Mouse (Mus musculus) neural tube, embryonic 13.5 days (tissue): ENCODE data around the gene Tnfsfm13. TPM values are rescaled to one million over a fixed set of nuclear protein-coding genes. Genes with fewer than 3 reads are reported as not detected.
"Not testable (repeated sequence)": the region's sequence is repeated elsewhere in the genome, so short reads cannot be mapped to it uniquely, and the experiment has no call there.

Experiments used
- ATAC-seq: fragments of 200-750 bp; cut with Nextera tagmentation; 2 replicates; pipeline ENCODE4 v1.8.0; 2017; ENCODE audit warnings: low read depth, mild to moderate bottlenecking, moderate TSS enrichment, moderate library complexity
- H3K27ac ChIP-seq: fragments of 300-500 bp; sonication (generic); replicated peaks from 2 replicates; pipeline ENCODE4 v1.5.1; 2015; ENCODE audit warnings: moderate library complexity, mild to moderate bottlenecking, inconsistent platforms
- H3K27me3 ChIP-seq: fragments of 300-500 bp; sonication (generic); 2 replicates; pipeline ENCODE4 v1.6.1; 2015; ENCODE audit warnings: mild to moderate bottlenecking, inconsistent platforms
- H3K36me3 ChIP-seq: fragments of 300-500 bp; sonication (generic); 2 replicates; pipeline ENCODE4 v1.6.1; 2015; ENCODE audit warnings: mild to moderate bottlenecking, inconsistent platforms
- H3K4me1 ChIP-seq: fragments of 300-500 bp; sonication (generic); replicated peaks from 2 replicates; pipeline ENCODE4 v1.6.1; 2015; ENCODE audit warnings: inconsistent platforms
- H3K4me2 ChIP-seq: fragments of 300-500 bp; sonication (generic); 2 replicates; pipeline ENCODE4 v1.6.1; 2015; ENCODE audit warnings: inconsistent platforms, mild to moderate bottlenecking, moderate library complexity
- H3K4me3 ChIP-seq: fragments of 300-500 bp; sonication (generic); 2 replicates; pipeline ENCODE4 v1.5.1; 2015; ENCODE audit warnings: mild to moderate bottlenecking, inconsistent platforms
- H3K9ac ChIP-seq: fragments of 300-500 bp; sonication (generic); 2 replicates; pipeline ENCODE4 v1.6.1; 2015; ENCODE audit warnings: moderate library complexity, mild to moderate bottlenecking, inconsistent platforms
- H3K9me3 ChIP-seq: fragments of 300-500 bp; sonication (generic); 2 replicates; pipeline ENCODE4 v1.6.1; 2016; ENCODE audit warnings: inconsistent platforms
- WGBS: fragments of 180-500 bp; shearing (Covaris S2); methylation state at CpG from one replicate; pipeline ENCODE4 v1.1.7; 2015; 5-methylcytosine and 5-hydroxymethylcytosine counted together
- polyA plus RNA-seq: library from polyadenylated mRNA; unstranded; fragments of >200 nt; fragmentation: Nextera tagmentation; extraction: Ambion mirVana; gene quantifications from 2 replicates; pipeline ENCODE4 v1.2.1, GENCODE M21; 2015

Gene Tnfsfm13
- polyA plus RNA-seq, 1 experiment from 2014 or later: 1.8 TPM

DNA sequence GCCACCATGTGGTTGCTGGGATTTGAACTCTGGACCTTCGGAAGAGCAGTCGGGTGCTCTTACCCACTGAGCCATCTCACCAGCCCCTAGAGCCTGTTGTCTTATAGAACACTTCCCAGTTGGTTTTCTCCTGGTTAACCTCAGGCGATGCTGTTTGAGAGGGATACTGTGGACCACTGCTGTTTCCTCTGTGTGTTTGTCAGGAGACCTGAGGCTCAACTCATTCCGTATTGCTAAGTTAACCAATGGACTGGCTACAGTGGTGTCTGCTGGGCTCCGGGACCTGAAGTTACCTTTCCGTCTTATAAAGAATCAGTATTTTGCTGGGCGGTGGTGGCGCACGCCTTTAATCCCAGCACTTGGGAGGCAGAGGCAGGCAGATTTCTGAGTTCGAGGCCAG, 7.0 kb upstream of the Tnfsfm13 start:
- not testable (repeated sequence) for H3K4me1 ChIP-seq, H3K27ac ChIP-seq, H3K27me3 ChIP-seq, H3K9me3 ChIP-seq, H3K4me3 ChIP-seq, H3K9ac ChIP-seq, H3K4me2 ChIP-seq, ATAC-seq, H3K36me3 ChIP-seq
- 95% methylated on average over 10 of the region's 10 CpGs for WGBS

DNA sequence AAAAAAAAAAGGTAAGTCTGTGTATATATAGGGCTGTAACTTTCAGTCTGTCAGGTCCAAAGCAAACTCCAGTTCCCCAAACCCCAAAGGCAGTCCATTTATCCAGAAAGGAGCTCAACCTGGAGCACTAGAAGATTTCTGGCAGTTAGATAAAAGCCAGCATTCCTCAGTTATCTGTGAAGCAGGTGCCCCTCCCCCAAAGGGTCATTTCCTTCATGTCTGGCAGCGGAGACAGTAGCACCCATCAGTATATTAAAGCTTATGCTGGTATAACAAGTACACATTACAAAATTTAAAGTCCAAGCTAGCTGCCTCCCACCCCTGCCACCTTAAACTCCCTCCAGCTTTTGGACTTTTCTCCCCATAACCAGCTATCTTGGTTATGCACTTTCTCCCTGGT, 3.7 kb upstream of the Tnfsfm13 start:
- no peaks in the 10 kb centered on the region for H3K36me3 ChIP-seq
- H3K4me1 ChIP-seq: peaks cover 12% of the 10 kb centered on the region
- no peak overlapping the region for H3K4me3 ChIP-seq
- no peak for ATAC-seq
- no peak overlapping the region for H3K4me2 ChIP-seq
- no peak overlapping the region for H3K27ac ChIP-seq
- no peak overlapping the region for H3K9ac ChIP-seq
- 83% methylated on average over 1 of the region's 1 CpGs for WGBS
- no peaks in the 10 kb centered on the region for H3K9me3 ChIP-seq
- no peaks in the 10 kb centered on the region for H3K27me3 ChIP-seq

DNA sequence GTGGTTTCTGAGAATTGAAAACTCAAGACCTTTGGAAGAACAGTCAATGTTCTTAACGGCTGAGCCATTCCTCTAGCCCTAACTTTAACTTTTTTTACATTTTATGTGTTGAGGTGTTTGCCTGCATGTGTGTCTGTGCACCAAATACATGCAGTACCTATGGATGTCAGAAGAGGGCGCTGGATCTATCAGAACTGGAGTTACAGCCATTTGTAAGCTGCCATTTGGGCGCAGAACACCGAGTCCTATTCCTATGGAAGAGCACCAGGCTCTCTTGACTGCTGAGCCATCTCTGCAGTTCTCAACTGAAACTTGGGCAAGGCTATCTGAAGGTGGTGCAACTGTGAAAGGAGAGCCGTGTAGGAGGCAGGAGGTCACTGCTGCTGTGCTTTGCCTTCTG, 2.7 kb upstream of the Tnfsfm13 start:
- WGBS: 72% methylated on average over 5 of the region's 5 CpGs
- H3K4me3 ChIP-seq: no peak overlapping the region

DNA sequence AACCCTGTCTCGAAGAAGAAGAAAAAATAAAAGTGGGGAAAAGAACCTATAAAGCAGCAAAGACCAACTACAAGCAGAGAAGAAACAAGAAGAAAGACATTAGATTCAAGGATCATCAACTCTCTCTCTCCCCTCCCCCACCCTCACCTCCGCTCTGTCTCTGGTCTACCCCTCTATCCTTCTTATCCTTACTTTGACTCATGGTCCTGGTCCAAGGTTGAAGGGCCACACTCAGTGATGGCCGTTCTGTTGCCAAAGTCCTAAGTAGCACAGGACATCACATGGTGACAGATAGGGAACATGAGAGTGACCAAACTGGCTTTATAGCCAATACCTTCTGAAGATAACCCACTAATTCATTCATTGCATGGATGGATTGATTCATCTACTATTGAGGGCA, 1.5 kb upstream of the Tnfsfm13 start:
- Histone ChIP-seq H3K4me2 (no peak overlapping the region), H3K4me1 (peaks cover 12% of the 10 kb centered on the region), H3K9me3 (no peaks in the 10 kb centered on the region), H3K36me3 (no peaks in the 10 kb centered on the region), H3K4me3 (no peak overlapping the region), H3K9ac (no peak overlapping the region), H3K27me3 (no peaks in the 10 kb centered on the region), H3K27ac (no peak overlapping the region)
- 88% methylated on average over 3 of the region's 3 CpGs for WGBS
- ATAC-seq: no peak

More for the DNA sequence above, 2.7 kb upstream of the Tnfsfm13 start:
- Histone ChIP-seq H3K27me3 (no peaks in the 10 kb centered on the region), H3K27ac (no peak overlapping the region), H3K4me1 (peaks cover 12% of the 10 kb centered on the region), H3K4me2 (no peak overlapping the region), H3K9ac (no peak overlapping the region), H3K9me3 (no peaks in the 10 kb centered on the region), H3K36me3 (no peaks in the 10 kb centered on the region)
- ATAC-seq: no peak

DNA sequence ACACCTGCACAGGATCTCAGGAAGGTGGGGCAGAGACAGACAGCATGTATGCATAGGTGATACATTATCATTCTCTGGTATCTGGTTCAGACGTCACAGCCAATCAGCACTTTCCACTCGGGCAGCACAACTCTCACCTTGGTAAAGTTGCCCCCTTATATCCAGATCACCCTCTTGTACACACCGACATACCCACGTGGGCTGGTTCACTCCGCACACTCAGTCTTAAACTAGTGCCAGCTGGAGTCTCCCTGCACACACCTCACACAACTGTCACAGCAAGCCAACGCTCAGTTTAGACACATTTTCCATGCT, 895 bp downstream of the Tnfsfm13 start:
- Histone ChIP-seq H3K4me1 (peaks cover 12% of the 10 kb centered on the region), H3K9me3 (no peaks in the 10 kb centered on the region), H3K36me3 (no peaks in the 10 kb centered on the region), H3K4me2 (peak overlapping the region; percentile 79), H3K4me3 (peak overlapping the region; percentile 43), H3K27ac (peak overlapping the region; percentile 20; the same call in 1 of the 2 replicates), H3K27me3 (no peaks in the 10 kb centered on the region), H3K9ac (peak overlapping the region; percentile 85)
- WGBS: 29% methylated on average over 6 of the region's 6 CpGs
- peak; percentile 36; the same call in 1 of the 2 replicates for ATAC-seq

DNA sequence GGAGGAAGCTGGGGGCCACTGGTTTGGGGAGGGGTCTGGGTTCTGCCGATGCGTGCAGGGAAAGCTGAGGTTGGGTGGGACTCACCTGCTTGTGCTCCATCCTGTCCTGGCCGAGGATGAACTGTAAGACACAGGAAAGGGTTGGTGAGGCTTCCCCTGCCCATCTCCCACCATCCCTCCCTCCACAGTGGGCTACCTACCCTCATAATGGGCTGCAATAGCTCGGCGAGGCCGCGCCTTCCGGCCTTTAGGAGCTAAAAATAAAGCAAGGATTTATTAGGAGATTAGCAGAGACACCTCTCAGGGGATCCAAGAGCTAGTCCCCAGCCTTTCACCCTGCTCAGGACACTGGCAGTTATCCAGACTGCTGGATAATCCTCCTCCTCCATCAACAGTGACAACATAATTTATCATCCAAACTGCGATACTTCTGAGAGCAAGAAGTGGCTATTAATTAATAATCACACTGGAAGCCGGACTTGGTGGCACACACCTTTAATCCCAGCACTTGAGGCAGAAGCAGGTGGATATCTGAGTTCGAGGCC, 2.4 kb downstream of the Tnfsfm13 start:
- Histone ChIP-seq H3K4me2 (no peak overlapping the region), H3K27me3 (no peaks in the 10 kb centered on the region), H3K27ac (no peak overlapping the region), H3K9ac (no peak overlapping the region), H3K9me3 (no peaks in the 10 kb centered on the region), H3K36me3 (no peaks in the 10 kb centered on the region), H3K4me1 (peaks cover 12% of the 10 kb centered on the region), H3K4me3 (no peak overlapping the region)
- no peak for ATAC-seq
- 68% methylated on average over 11 of the region's 11 CpGs for WGBS

DNA sequence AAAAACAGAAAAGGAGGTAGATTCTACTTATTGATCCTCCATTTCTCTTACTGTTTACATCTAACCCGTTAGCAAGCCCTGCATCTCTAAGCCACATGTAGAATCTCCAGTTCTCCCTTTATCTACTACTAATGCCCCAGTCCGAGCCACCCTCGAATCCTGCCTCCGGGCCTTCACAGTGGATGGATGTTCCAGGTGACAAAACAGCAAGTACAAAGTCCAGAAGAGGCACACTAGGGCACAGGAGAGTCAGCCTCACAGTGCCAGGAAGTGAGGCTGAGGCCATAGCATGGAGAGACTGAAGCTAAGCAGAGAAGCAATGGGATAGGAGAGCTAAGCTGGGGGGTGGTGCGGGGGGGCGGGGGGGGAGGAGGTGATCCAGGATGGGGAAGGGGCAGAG, 3.0 kb downstream of the Tnfsfm13 start:
- Histone ChIP-seq H3K27ac (no peak overlapping the region), H3K9me3 (no peaks in the 10 kb centered on the region), H3K9ac (no peak overlapping the region), H3K4me1 (peaks cover 12% of the 10 kb centered on the region), H3K4me2 (no peak overlapping the region), H3K27me3 (no peaks in the 10 kb centered on the region), H3K36me3 (no peaks in the 10 kb centered on the region), H3K4me3 (no peak overlapping the region)
- no peak for ATAC-seq
- 86% methylated on average over 6 of the region's 6 CpGs for WGBS

DNA sequence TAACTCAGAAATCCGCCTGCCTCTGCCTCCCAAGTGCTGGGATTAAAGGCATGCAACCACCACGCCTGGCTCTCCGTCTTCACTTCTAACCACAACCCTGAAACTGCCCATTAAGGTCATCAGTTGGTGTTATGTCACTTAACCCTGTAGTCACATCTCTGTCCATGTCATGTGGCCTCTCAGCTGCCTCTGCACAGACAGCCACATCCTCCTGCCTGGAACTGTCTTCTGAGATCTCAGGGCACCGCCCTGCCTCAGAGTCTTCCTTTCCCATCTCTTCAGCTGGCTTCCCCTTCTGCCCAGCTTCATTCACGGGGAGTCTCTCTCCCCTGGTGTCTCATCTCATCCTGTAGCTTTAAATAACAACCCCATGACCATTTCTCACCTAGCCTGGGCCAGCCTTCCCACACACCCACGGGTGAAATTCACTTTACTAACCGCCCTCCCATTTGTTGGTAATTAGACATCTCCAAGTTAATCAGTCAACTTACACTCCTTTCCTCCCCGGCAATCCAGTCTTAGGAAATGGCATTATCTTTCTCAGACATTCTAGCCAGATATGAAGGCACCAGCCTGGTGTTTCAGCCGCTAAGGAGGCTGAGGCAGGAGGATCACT, 3.6 kb downstream of the Tnfsfm13 start:
- Histone ChIP-seq H3K27ac (no peak overlapping the region), H3K9me3 (no peaks in the 10 kb centered on the region), H3K4me3 (no peak overlapping the region), H3K4me1 (peaks cover 12% of the 10 kb centered on the region), H3K36me3 (no peaks in the 10 kb centered on the region), H3K4me2 (no peak overlapping the region), H3K9ac (no peak overlapping the region), H3K27me3 (no peaks in the 10 kb centered on the region)
- 74% methylated on average over 9 of the region's 9 CpGs for WGBS
- ATAC-seq: no peak

DNA sequence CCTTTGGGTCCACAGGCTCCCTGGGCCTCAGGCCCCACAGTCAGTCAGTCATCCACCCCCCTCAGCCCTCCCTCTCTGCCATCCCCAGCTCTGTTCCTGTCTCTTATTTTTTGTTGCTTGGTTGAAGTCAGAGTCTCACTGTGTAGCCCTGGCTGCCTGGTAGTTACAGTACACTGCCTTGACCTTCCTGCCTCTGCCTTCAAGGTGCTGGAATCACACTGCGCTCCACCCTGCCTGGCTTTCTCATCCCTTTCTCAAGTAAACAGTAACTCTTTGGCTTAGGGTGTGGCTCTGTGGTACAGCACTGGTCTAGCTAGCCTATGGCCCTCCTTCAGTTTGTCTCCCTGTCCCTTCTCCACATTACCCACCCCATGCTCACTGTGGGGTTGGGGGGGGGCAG, 6.0 kb downstream of the Tnfsfm13 start:
- no peaks in the 10 kb centered on the region for H3K36me3 ChIP-seq
- no peak overlapping the region for H3K4me2 ChIP-seq
- peaks cover 15% of the 10 kb centered on the region; the same call in 1 of the 2 replicates for H3K4me1 ChIP-seq
- no peak overlapping the region for H3K4me3 ChIP-seq
- ATAC-seq: no peak
- H3K27ac ChIP-seq: no peak overlapping the region
- no peaks in the 10 kb centered on the region for H3K27me3 ChIP-seq
- no peaks in the 10 kb centered on the region for H3K9me3 ChIP-seq
- WGBS: 96% methylated on average over 1 of the region's 1 CpGs
- H3K9ac ChIP-seq: no peak overlapping the region

DNA sequence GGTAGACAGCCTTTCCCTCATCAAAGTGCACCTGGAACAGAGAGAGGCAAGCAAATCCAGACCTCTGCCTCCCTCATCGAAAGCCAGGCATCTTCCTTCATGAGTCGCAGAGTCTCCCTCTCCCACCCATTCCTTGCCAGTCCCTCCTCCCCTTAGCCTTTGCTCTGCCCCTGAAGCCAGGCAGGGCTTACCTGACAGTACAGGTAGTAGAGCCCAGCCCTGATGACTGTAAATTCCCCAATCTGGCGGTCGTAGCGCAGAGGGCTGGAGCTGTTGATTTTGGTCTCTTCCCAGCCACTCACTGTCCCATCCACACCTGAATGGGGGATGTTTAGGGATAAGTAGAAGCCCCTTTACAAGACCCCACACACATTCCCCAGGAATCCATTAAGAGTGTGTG, 8.8 kb downstream of the Tnfsfm13 start:
- H3K4me2 ChIP-seq: no peak overlapping the region
- H3K9me3 ChIP-seq: no peaks in the 10 kb centered on the region
- no peak for ATAC-seq
- H3K9ac ChIP-seq: 0 out of 2 replicates have a peak overlapping the region, but pooled peaks have one; percentile 34
- H3K27ac ChIP-seq: no peak overlapping the region
- no peak overlapping the region for H3K4me3 ChIP-seq
- no peaks in the 10 kb centered on the region for H3K27me3 ChIP-seq
- WGBS: 65% methylated on average over 5 of the region's 5 CpGs
- H3K4me1 ChIP-seq: peaks cover 26% of the 10 kb centered on the region
- H3K36me3 ChIP-seq: no peaks in the 10 kb centered on the region

DNA sequence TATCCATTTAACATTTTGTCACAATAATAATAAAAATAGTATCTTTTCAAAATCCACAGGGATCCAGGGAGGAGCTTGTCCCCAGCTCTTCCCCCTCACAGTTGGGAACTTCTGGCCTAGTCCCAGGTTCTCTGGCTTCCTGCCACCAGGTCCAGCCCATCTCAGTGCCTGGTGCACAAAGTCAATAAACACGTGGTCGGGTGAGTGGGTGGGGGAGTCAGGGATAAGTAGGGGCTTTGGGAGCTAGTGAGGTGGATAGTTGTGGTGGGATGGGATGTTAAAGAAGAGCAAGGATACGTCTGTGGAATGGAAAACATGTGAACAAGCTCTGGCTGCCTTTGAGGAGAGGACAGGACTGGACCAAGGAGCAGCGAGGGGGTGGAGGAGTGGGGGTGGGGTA, 9.5 kb downstream of the Tnfsfm13 start:
- Histone ChIP-seq H3K4me2 (no peak overlapping the region), H3K9me3 (no peaks in the 10 kb centered on the region), H3K9ac (0 out of 2 replicates have a peak overlapping the region, but pooled peaks have one; percentile 34), H3K27ac (no peak overlapping the region), H3K36me3 (no peaks in the 10 kb centered on the region), H3K27me3 (no peaks in the 10 kb centered on the region), H3K4me3 (no peak overlapping the region), H3K4me1 (peaks cover 26% of the 10 kb centered on the region)
- no peak for ATAC-seq
- 19% methylated on average over 4 of the region's 4 CpGs for WGBS

DNA sequence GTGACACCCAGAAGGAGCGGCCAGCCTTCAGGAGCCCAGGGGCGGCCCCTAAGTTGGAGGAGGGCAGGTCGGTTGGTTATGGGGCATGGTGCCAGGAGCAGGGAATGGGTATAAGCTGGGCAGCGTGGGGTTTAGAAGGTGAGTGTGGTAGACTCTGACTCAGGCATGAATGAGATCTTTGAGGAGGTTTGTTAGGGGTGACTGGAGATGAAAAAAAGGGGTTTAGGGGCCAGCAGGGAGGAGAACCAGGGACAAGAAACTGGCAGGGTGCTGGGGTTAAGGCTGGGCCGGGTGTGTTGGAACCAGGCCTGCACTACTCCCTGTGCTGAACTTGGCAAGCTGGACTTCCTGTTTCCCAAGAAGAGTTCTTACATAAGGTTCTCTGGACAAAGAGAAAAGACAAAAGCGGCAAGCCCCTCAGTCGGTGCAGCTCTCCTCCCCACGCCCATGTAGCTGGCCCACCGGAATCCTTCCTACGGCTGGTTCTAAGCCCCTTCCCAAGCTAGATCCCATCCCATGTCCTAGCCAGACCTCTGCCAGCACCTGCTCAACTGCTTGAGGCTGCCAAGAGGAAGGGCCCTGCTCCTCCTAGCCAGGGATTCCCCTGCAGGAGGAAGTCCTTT, 10.3 kb downstream of the Tnfsfm13 start, which contains the start of gene Tnfsf13:
Gene Tnfsf13, minus strand, starts transcription at position 259 of the 623 bp plus-strand sequence.
- Histone ChIP-seq H3K9me3 (no peaks in the 10 kb centered on the region), H3K4me1 (peaks cover 33% of the 10 kb centered on the region), H3K4me2 (no peak within 1 kb of the TSS), H3K36me3 (no peaks in the 10 kb centered on the region), H3K4me3 (no peak within 1 kb of the TSS), H3K9ac (peak within 1 kb of the TSS; percentile 36), H3K27ac (peak within 1 kb of the TSS; percentile 74), H3K27me3 (no peaks in the 10 kb centered on the region)
- WGBS: 63% methylated on average over 10 of the region's 10 CpGs
- ATAC-seq: no peak
